Mouse (Mus musculus) C2C12 (cell line): ENCODE measurements at regions not wholly inside any gene's neighbourhood (a gene's known extent, or its start where the extent isn't known, plus 50 kb on each side); places are given as distances from the start of the nearest gene placed in this dataset.

Experiments used
- H3K27me3 ChIP-seq: one replicate; pipeline ENCODE4 v1.6.1; 2011; ENCODE audit not compliant: control insufficient read depth, insufficient read depth, insufficient read length
- H3K36me3 ChIP-seq: one replicate; pipeline ENCODE4 v1.6.1; 2011; ENCODE audit not compliant: control insufficient read depth, insufficient read depth
- H3K4me3 ChIP-seq: one replicate; pipeline ENCODE4 v1.5.1; 2011; ENCODE audit warnings: mild to moderate bottlenecking, control low read depth; ENCODE audit not compliant: poor library complexity, insufficient read depth, severe bottlenecking
- H3K79me2 ChIP-seq: one replicate; pipeline ENCODE4 v1.6.1; 2011; ENCODE audit not compliant: control insufficient read depth, insufficient read depth
- H3K79me3 ChIP-seq: one replicate; pipeline ENCODE4 v1.6.1; 2011; ENCODE audit warnings: low read depth, control low read depth
- H3ac ChIP-seq: one replicate; pipeline ENCODE3; 2011; ENCODE audit warnings: low read depth; ENCODE audit not compliant: control insufficient read depth, insufficient read length
- CEBPB ChIP-seq: IDR thresholded peaks from one replicate; pipeline ENCODE4 v1.6.1; 2011; ENCODE audit warnings: low read depth, mild to moderate bottlenecking, control low read depth, moderate library complexity
- CTCF ChIP-seq: IDR thresholded peaks from one replicate; pipeline ENCODE4 v1.5.1; 2011; ENCODE audit not compliant: control insufficient read depth, insufficient read depth, insufficient read length
- FOSL1 ChIP-seq: IDR thresholded peaks from one replicate; pipeline ENCODE4 v1.8.0; 2011; ENCODE audit warnings: mild to moderate bottlenecking, low read length; ENCODE audit not compliant: poor library complexity, insufficient read depth, severe bottlenecking
- MAX ChIP-seq: IDR thresholded peaks from one replicate; pipeline ENCODE4 v1.6.1; 2011; ENCODE audit warnings: mild to moderate bottlenecking, control low read depth
- MYOD1 ChIP-seq: IDR thresholded peaks from one replicate; pipeline ENCODE4 v1.6.1; 2011; ENCODE audit warnings: low read depth; ENCODE audit not compliant: control insufficient read depth, insufficient read length
- MYOG ChIP-seq: IDR thresholded peaks from one replicate; pipeline ENCODE4 v1.6.1; 2011; ENCODE audit not compliant: control insufficient read depth, insufficient read length; ENCODE audit errors: extremely low read depth
- USF1 ChIP-seq: IDR thresholded peaks from one replicate; pipeline ENCODE4 v1.6.1; 2011; ENCODE audit warnings: low read depth, mild to moderate bottlenecking, control low read depth, moderate library complexity

GRCm38 (mm10) chr10:60955467-60955866 is 124.1 kb upstream of the Unc5b start:
- Histone ChIP-seq H3K4me3 (no peak overlapping the region), H3K79me3 (no peaks in the 10 kb centered on the region), H3K27me3 (no peaks in the 10 kb centered on the region), H3K79me2 (no peaks in the 10 kb centered on the region), H3ac (no peak overlapping the region), H3K36me3 (no peaks in the 10 kb centered on the region)
- no peak for TF ChIP-seq MAX
- TF ChIP-seq MYOG: no peak
- no peak for TF ChIP-seq MYOD1
- no peak for TF ChIP-seq USF1
- no peak for TF ChIP-seq CEBPB
- no peak for TF ChIP-seq CTCF
- no peak for TF ChIP-seq FOSL1

- TF ChIP-seq FOSL1 (no peak), MAX (no peak), CEBPB (no peak), MYOG (no peak), CTCF (no peak), USF1 (no peak), MYOD1 (no peak)
- H3K79me3 ChIP-seq: no peaks in the 10 kb centered on the region
- no peak overlapping the region for H3ac ChIP-seq
- no peak overlapping the region for H3K4me3 ChIP-seq
- H3K36me3 ChIP-seq: no peaks in the 10 kb centered on the region
- H3K79me2 ChIP-seq: no peaks in the 10 kb centered on the region
- no peaks in the 10 kb centered on the region for H3K27me3 ChIP-seq
Observed at GRCm38 (mm10) chr10:60952495-60952894, 121.1 kb upstream of the Unc5b start.

GRCm38 (mm10) chr10:60948983-60949677 is 117.7 kb upstream of the Unc5b start:
- TF ChIP-seq MYOD1: no peak
- TF ChIP-seq FOSL1: no peak
- no peak for TF ChIP-seq USF1
- no peak for TF ChIP-seq CEBPB
- no peak for TF ChIP-seq CTCF
- no peak for TF ChIP-seq MYOG
- TF ChIP-seq MAX: no peak
- H3K79me3 ChIP-seq: no peaks in the 10 kb centered on the region
- H3K36me3 ChIP-seq: no peaks in the 10 kb centered on the region
- no peak overlapping the region for H3K4me3 ChIP-seq
- no peaks in the 10 kb centered on the region for H3K27me3 ChIP-seq
- H3ac ChIP-seq: no peak overlapping the region
- H3K79me2 ChIP-seq: no peaks in the 10 kb centered on the region

- H3ac ChIP-seq: no peak overlapping the region
- H3K79me3 ChIP-seq: no peaks in the 10 kb centered on the region
- no peak for TF ChIP-seq FOSL1
- TF ChIP-seq CTCF: no peak
- no peak overlapping the region for H3K4me3 ChIP-seq
- H3K36me3 ChIP-seq: no peaks in the 10 kb centered on the region
- no peaks in the 10 kb centered on the region for H3K27me3 ChIP-seq
- H3K79me2 ChIP-seq: no peaks in the 10 kb centered on the region
Observed at GRCm38 (mm10) chr10:60943074-60943473, 111.7 kb upstream of the Unc5b start.

GRCm38 (mm10) chr10:60938749-60939148 is 107.4 kb upstream of the Unc5b start:
- no peaks in the 10 kb centered on the region for H3K27me3 ChIP-seq
- no peaks in the 10 kb centered on the region for H3K36me3 ChIP-seq

GRCm38 (mm10) chr10:60937517-60937866 is 106.1 kb upstream of the Unc5b start:
- Histone ChIP-seq H3K36me3 (no peaks in the 10 kb centered on the region), H3ac (no peak overlapping the region), H3K4me3 (no peak overlapping the region), H3K27me3 (no peaks in the 10 kb centered on the region), H3K79me3 (no peaks in the 10 kb centered on the region), H3K79me2 (no peaks in the 10 kb centered on the region)
- TF ChIP-seq FOSL1 (no peak), MYOD1 (no peak), CEBPB (no peak), CTCF (no peak), MYOG (no peak), USF1 (no peak)

More at GRCm38 (mm10) chr10:60938749-60939148, 107.4 kb upstream of the Unc5b start:
- TF ChIP-seq FOSL1 (no peak), CTCF (no peak), MYOD1 (no peak), MAX (no peak), CEBPB (no peak), USF1 (no peak), MYOG (no peak)
- H3ac ChIP-seq: no peak overlapping the region
- no peaks in the 10 kb centered on the region for H3K79me3 ChIP-seq
- H3K79me2 ChIP-seq: no peaks in the 10 kb centered on the region
- H3K4me3 ChIP-seq: no peak overlapping the region
